Mouse (Mus musculus): ENCODE measurements around the gene 9130213A22Rik.

The 9130213A22Rik gene

GRCm38 (mm10) chr11:69117737-69118695 is 4.4 kb downstream of the 9130213A22Rik start:
- ChIA-PET POLR2A (interaction anchor here (0.5 to 19.2 kb wide), 26 partner anchors 9 to 374 kb away, joined by 3 to 269 read pairs (median 5); partner anchors contain the start of genes Per1 (in 2 of the 4), Borcs6 (in 1 of the 4) and Vamp2 (in 1 of the 4)), CTCF (interaction anchor here in 2 of 4 experiments (0.6 to 1.0 kb wide), 4 partner anchors 9 to 760 kb away, joined by 3 to 5 read pairs (median 4); no protein-coding TSS in a partner anchor)

- POLR2A ChIA-PET, result interaction anchor here in 2 of 4 experiments (0.7 to 19.2 kb wide), 5 partner anchors 24 to 76 kb away, joined by 3 to 269 read pairs (median 6); partner anchors contain the start of genes Per1 (in 1 of the 2), Tmem107 (in 1 of the 2) and Vamp2 (in 1 of the 2)
Measured at GRCm38 (mm10) chr11:69116843-69117242, 5.5 kb downstream of the 9130213A22Rik start.

GRCm38 (mm10) chr11:69114621-69115020 is 7.8 kb downstream of the 9130213A22Rik start:
- ChIA-PET CTCF (interaction anchor here in 1 of 4 experiments (0.6 to 0.7 kb wide), 2 partner anchors 34 to 79 kb away, joined by 3 read pairs; no protein-coding TSS in a partner anchor), POLR2A (interaction anchor here (0.6 to 19.2 kb wide), 11 partner anchors 14 to 109 kb away, joined by 3 to 269 read pairs (median 5); partner anchors contain the start of genes Per1 (in 1 of the 4), Tmem107 (in 1 of the 4) and Vamp2 (in 1 of the 4))

More at GRCm38 (mm10) chr11:69116843-69117242, 5.5 kb downstream of the 9130213A22Rik start:
- CTCF ChIA-PET, result interaction anchor here in 1 of 4 experiments (0.7 kb wide), 1 partner anchor 155 kb away, joined by 3 read pairs; no protein-coding TSS in a partner anchor

GRCm38 (mm10) chr11:69114018-69114417 is 8.4 kb downstream of the 9130213A22Rik start:
- CTCF ChIA-PET, result interaction anchor here in 2 of 4 experiments (0.6 to 1.0 kb wide), 3 partner anchors 8 to 78 kb away, joined by 3 read pairs; partner anchors contain the start of gene 9130213A22Rik (in 1 of the 2)
- POLR2A ChIA-PET, result interaction anchor here (0.6 to 19.2 kb wide), 12 partner anchors 14 to 109 kb away, joined by 3 to 269 read pairs (median 6); partner anchors contain the start of genes Tmem107 (in 2 of the 4), Per1 (in 1 of the 4) and Vamp2 (in 1 of the 4)

GRCm38 (mm10) chr11:69111865-69112264 is 10.5 kb downstream of the 9130213A22Rik start:
- ChIA-PET CTCF (interaction anchor here (0.5 to 1.8 kb wide), 5 partner anchors 11 to 207 kb away, joined by 3 to 7 read pairs (median 3); partner anchors contain the start of gene 9130213A22Rik (in 1 of the 4)), POLR2A (interaction anchor here (0.9 to 19.2 kb wide), 22 partner anchors 9 to 213 kb away, joined by 3 to 269 read pairs (median 7); partner anchors contain the start of genes 9130213A22Rik (in 2 of the 4), Hes7 (in 2 of the 4), Per1 (in 2 of the 4) and Tmem107 (in 2 of the 4))

- ChIA-PET CTCF (interaction anchor here (0.5 to 1.8 kb wide), 5 partner anchors 10 to 280 kb away, joined by 3 to 5 read pairs (median 3); partner anchors contain the start of gene 9130213A22Rik (in 1 of the 4)), POLR2A (interaction anchor here (0.6 to 19.2 kb wide), 30 partner anchors 10 to 1352 kb away, joined by 3 to 269 read pairs (median 8); partner anchors contain the start of genes Per1 (in 4 of the 4), 9130213A22Rik (in 2 of the 4), Hes7 (in 2 of the 4) and Tmem107 (in 2 of the 4))
Measured at GRCm38 (mm10) chr11:69111051-69111810, 11.2 kb downstream of the 9130213A22Rik start.

GRCm38 (mm10) chr11:69110319-69111046 is 11.9 kb downstream of the 9130213A22Rik start:
- ChIA-PET POLR2A (interaction anchor here (0.6 to 19.2 kb wide), 36 partner anchors 8 to 1353 kb away, joined by 3 to 269 read pairs (median 6); partner anchors contain the start of genes Per1 (in 4 of the 4), 9130213A22Rik (in 3 of the 4), Hes7 (in 2 of the 4) and Tmem107 (in 2 of the 4)), CTCF (interaction anchor here in 3 of 4 experiments (0.6 to 3.5 kb wide), 8 partner anchors 11 to 281 kb away, joined by 3 to 15 read pairs (median 4); no protein-coding TSS in a partner anchor)

GRCm38 (mm10) chr11:69109032-69109900 is 13.1 kb downstream of the 9130213A22Rik start:
- ChIA-PET CTCF (interaction anchor here in 3 of 4 experiments (0.6 to 3.5 kb wide), 8 partner anchors 9 to 563 kb away, joined by 3 to 15 read pairs (median 4); partner anchors contain the start of gene Per1 (in 1 of the 3)), POLR2A (interaction anchor here (0.5 to 19.2 kb wide), 28 partner anchors 9 to 345 kb away, joined by 3 to 269 read pairs (median 8); partner anchors contain the start of genes Per1 (in 3 of the 4), 9130213A22Rik (in 2 of the 4), Hes7 (in 2 of the 4) and Tmem107 (in 2 of the 4))

- ChIA-PET CTCF (interaction anchor here in 1 of 4 experiments (1.6 to 3.5 kb wide), 3 partner anchors 9 to 26 kb away, joined by 3 to 15 read pairs (median 7); partner anchors contain the start of gene Per1), POLR2A (interaction anchor here in 3 of 4 experiments (0.6 to 19.2 kb wide), 17 partner anchors 8 to 146 kb away, joined by 3 to 269 read pairs (median 16); partner anchors contain the start of genes Per1 (in 3 of the 3), Tmem107 (in 2 of the 3), 9130213A22Rik (in 1 of the 3) and Borcs6 (in 1 of the 3))
Measured at GRCm38 (mm10) chr11:69108223-69108622, 14.2 kb downstream of the 9130213A22Rik start.

- POLR2A ChIA-PET, result interaction anchor here in 3 of 4 experiments (0.6 to 19.2 kb wide), 13 partner anchors 8 to 185 kb away, joined by 3 to 269 read pairs (median 11); partner anchors contain the start of genes Per1 (in 2 of the 3), Tmem107 (in 2 of the 3), Borcs6 (in 1 of the 3) and Vamp2 (in 1 of the 3)
- CTCF ChIA-PET, result interaction anchor here in 1 of 4 experiments (3.5 kb wide), 1 partner anchor 8 kb away, joined by 15 read pairs; no protein-coding TSS in a partner anchor
Measured at GRCm38 (mm10) chr11:69107676-69108075, 14.7 kb downstream of the 9130213A22Rik start.

- ChIA-PET CTCF (interaction anchor here in 2 of 4 experiments (0.6 to 1.2 kb wide), 5 partner anchors 8 to 56 kb away, joined by 3 to 5 read pairs (median 3); partner anchors contain the start of gene Per1 (in 1 of the 2)), POLR2A (interaction anchor here in 3 of 4 experiments (0.5 to 19.2 kb wide), 10 partner anchors 11 to 312 kb away, joined by 3 to 269 read pairs (median 5); partner anchors contain the start of genes Per1 (in 2 of the 3), Tmem107 (in 2 of the 3) and Vamp2 (in 2 of the 3))
Measured at GRCm38 (mm10) chr11:69106842-69107241, 15.5 kb downstream of the 9130213A22Rik start.

GRCm38 (mm10) chr11:69106299-69106698 is 16.1 kb downstream of the 9130213A22Rik start:
- ChIA-PET POLR2A (interaction anchor here in 3 of 4 experiments (1.0 to 19.2 kb wide), 6 partner anchors 12 to 39 kb away, joined by 3 to 269 read pairs (median 102); partner anchors contain the start of genes Per1 (in 2 of the 3), Tmem107 (in 2 of the 3) and Vamp2 (in 1 of the 3)), CTCF (interaction anchor here in 1 of 4 experiments (0.6 to 1.2 kb wide), 4 partner anchors 8 to 42 kb away, joined by 3 to 5 read pairs (median 3); partner anchors contain the start of gene Per1)

GRCm38 (mm10) chr11:69105796-69106195 is 16.6 kb downstream of the 9130213A22Rik start:
- ChIA-PET CTCF (no interaction called here), POLR2A (interaction anchor here in 3 of 4 experiments (1.0 to 19.2 kb wide), 6 partner anchors 11 to 39 kb away, joined by 3 to 269 read pairs (median 102); partner anchors contain the start of genes Per1 (in 2 of the 3), Tmem107 (in 2 of the 3) and Vamp2 (in 1 of the 3))

GRCm38 (mm10) chr11:69105227-69105626 is 17.2 kb downstream of the 9130213A22Rik start:
- ChIA-PET POLR2A (interaction anchor here in 2 of 4 experiments (1.0 to 19.2 kb wide), 5 partner anchors 11 to 38 kb away, joined by 3 to 269 read pairs (median 98); partner anchors contain the start of genes Per1 (in 2 of the 2), Tmem107 (in 1 of the 2) and Vamp2 (in 1 of the 2)), CTCF (no interaction called here)

Data from embryonic stem cell, embryonic (primary cell).